Mouse (Mus musculus): Measurements from ENCODE around the gene Cyp2w1.

DNA sequence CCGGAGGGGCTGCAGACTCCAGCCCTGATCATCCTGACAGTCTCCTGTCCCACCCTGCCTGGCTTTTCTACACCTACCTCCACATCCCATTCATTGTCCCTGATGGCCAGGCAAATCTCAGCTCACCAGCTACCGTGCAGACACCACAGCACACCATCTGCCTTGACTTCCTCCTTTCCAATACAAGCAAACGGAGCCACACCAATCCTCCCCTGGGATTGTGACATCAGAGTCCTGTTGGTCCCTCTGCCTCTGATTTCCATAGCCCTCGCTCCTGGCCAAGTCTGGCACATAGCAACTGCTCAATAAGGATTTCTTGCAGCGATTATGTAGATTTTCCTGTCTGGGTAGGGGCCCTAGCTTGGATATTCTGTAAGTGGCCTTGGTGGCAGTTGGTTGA, 1.3 kb upstream of the Cyp2w1 start, which contains the start of gene Cox19:
- TF ChIP-seq CTCF (conservative IDR thresholded peaks at IDR 0.05; ENCODE audit: low read length) (no peak), POU5F1 (IDR thresholded peaks at IDR 0.05; ENCODE audit: borderline replicate concordance, low read length) (no peak)
